ENCODE assay signal across 1 mouse cellular context in the genomic region with DNA sequence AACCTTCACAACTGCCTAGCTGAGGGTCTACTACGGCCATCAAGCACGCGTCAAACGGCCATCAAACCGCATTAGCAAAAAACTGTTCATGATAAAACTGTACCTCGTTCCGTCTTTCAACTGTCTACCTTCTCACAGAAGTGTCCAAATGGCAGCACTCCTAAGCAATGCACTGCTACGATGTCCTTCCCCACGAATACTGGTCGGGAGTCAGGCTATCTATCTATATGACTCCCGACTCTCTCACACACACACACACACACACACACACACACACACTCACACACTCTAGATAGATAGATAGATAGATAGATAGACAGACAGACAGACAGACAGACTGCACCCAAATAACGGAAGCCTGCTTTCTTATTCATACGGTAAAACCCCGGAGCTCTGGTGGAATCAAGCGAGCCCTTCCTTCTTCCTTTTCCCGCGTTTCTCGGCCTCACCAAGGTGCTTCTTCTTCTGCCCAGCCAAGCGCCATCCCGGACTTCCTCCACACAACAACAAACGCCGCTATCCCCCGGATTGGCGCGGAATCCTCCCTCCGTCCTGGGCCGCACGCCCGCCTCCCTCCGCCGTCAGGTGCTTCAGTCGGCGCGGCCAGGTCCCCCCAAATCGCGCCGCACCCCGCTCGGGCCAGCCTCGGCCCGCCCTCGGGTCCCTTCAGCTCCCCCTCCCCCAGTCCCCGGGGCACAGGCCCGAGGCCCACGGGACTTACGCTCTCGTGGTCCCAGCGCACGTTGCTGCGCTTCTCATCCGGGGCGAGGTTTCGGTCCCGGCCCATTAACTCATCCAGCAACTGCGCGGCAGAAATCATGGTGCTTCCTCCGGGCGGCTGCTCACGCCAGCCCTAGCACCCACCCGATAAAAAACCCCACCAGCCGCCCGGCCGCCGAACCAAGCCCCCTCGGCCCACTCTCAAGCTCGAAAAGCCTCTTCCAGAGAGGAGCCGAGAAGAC.
A peak's percentile ranks its signal among the peaks of the same experiment; 100 is the strongest.
TF ChIP-seq lines count a peak whose summit lies in the region.

No protein-coding gene starts in this region.

TF ChIP-seq in MEL, 35 proteins besides CTCF, POLR2A, EP300 and RAD21:
- TF ChIP-seq JUND (IDR thresholded peaks at IDR 0.05; ENCODE audit: low read depth, low read length) (no peak), CHD1 (IDR thresholded peaks at IDR 0.05; ENCODE audit: low read depth, low read length) (peak; percentile 96), TCF12 (IDR thresholded peaks at IDR 0.05; ENCODE audit: low read depth, low read length) (peak; percentile 34; the same call in 1 of the 2 replicates), MAX (IDR thresholded peaks at IDR 0.05; ENCODE audit: low read length) (peak; percentile 38), MYB (IDR thresholded peaks at IDR 0.05; ENCODE audit: low read depth, low read length) (peak; percentile 49; the same call in 1 of the 2 replicates), ZMIZ1 (IDR thresholded peaks at IDR 0.05; ENCODE audit: low read depth, low read length) (no peak), SIN3A (IDR thresholded peaks at IDR 0.05; ENCODE audit: low read length) (peak; percentile 34; the same call in 1 of the 2 replicates), MAZ (IDR thresholded peaks at IDR 0.05; ENCODE audit: low read depth, low read length) (no peak), TBP (IDR thresholded peaks at IDR 0.05; ENCODE audit: low read depth, low read length) (peak; percentile 33; the same call in 1 of the 2 replicates), ZNF384 (IDR thresholded peaks at IDR 0.05; ENCODE audit: low read depth, low read length) (no peak), POLR2AphosphoS2 (IDR thresholded peaks at IDR 0.05; ENCODE audit: low read length) (no peak), MAFK (IDR thresholded peaks at IDR 0.05; ENCODE audit: borderline replicate concordance, low read depth, low read length) (no peak), RCOR1 (IDR thresholded peaks at IDR 0.05; ENCODE audit: low read depth, low read length) (0 out of 2 replicates have a peak, but pooled peaks have one; percentile 36), BHLHE40 (IDR thresholded peaks at IDR 0.05; ENCODE audit: borderline replicate concordance, low read depth, low read length) (no peak), UBTF (IDR thresholded peaks at IDR 0.05; ENCODE audit: borderline replicate concordance, insufficient read depth, low read depth, low read length) (0 out of 2 replicates have a peak, but pooled peaks have one; percentile 64), ETS1 (IDR thresholded peaks at IDR 0.05; ENCODE audit: low read depth, low read length) (peak; percentile 66), MXI1 (IDR thresholded peaks at IDR 0.05; ENCODE audit: low read depth, low read length) (peak; percentile 61), TAL1 (IDR thresholded peaks at IDR 0.05; ENCODE audit: low read length) (no peak), SMC3 (IDR thresholded peaks at IDR 0.05; ENCODE audit: low read depth, low read length) (no peak), ELF1 (IDR thresholded peaks at IDR 0.05; ENCODE audit: low read depth, low read length) (no peak), GATA1 (IDR thresholded peaks at IDR 0.05; ENCODE audit: low read depth, low read length) (0 out of 2 replicates have a peak, but pooled peaks have one; percentile 32), MEF2A (IDR thresholded peaks at IDR 0.05; ENCODE audit: extremely low read depth, insufficient replicate concordance, low read depth, low read length, poor library complexity, severe bottlenecking) (peak; percentile 5; the same call in 1 of the 2 replicates), KAT2A (conservative IDR thresholded peaks at IDR 0.05; ENCODE audit: low read depth, low read length) (peak; percentile 48), E2F4 (IDR thresholded peaks at IDR 0.05; ENCODE audit: borderline replicate concordance, low read depth, low read length) (peak; percentile 75)
